Mouse (Mus musculus): Measurements from ENCODE around the gene Prtg. TPM values are rescaled to one million over a fixed set of nuclear protein-coding genes. Genes with fewer than 3 reads are reported as not detected.

Prtg gene
- total RNA-seq (2021), result 1 to 10 TPM; 3.0 to 3.1 TPM
- long read RNA-seq, full-length matches to known transcripts, result 1 of 5 reads
- long read RNA-seq, partial matches to known transcripts, result 2 of 5 reads
- long read RNA-seq, other reads (novel, unspliced or antisense), result 2 of 5 reads

- DNase-seq (ENCODE audit: low spot score in 2 of 2), result peak; percentile 3 to 39
Measured at GRCm38 (mm10) chr9:72806731-72807419, at the start of gene Prtg. Gene Prtg, plus strand, starts transcription at chr9:72806874.

DNA sequence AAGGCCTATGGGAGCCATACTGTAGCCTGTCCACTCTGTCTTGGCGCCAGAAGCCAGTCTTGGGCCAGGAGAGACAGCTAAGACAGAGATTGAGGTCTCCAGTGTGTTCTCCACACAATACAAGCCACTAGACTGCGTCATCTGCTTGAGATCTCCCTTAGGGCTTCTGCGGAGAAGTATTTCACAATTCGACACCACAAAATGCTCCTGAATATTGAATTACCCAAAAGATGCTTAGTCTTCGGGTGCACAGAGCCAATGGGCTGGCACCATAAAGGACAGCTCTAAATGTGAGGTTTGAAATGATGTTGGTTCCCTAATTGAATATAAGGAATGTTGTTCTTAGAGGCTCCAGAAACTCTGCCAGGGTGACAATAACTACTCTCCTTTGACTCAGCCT lies 49.5 kb upstream of the Prtg start:
- no peak for DNase-seq (ENCODE audit: low spot score in 2 of 2)

GRCm38 (mm10) chr9:72758705-72759131 lies 48.0 kb upstream of the Prtg start:
- DNase-seq (ENCODE audit: low spot score in 2 of 2), result peak in 1 of 2 experiments; percentile 71

GRCm38 (mm10) chr9:72763050-72763718 lies 43.5 kb upstream of the Prtg start:
- peak in 1 of 2 experiments; percentile 18 for DNase-seq (ENCODE audit: low spot score in 2 of 2)

DNA sequence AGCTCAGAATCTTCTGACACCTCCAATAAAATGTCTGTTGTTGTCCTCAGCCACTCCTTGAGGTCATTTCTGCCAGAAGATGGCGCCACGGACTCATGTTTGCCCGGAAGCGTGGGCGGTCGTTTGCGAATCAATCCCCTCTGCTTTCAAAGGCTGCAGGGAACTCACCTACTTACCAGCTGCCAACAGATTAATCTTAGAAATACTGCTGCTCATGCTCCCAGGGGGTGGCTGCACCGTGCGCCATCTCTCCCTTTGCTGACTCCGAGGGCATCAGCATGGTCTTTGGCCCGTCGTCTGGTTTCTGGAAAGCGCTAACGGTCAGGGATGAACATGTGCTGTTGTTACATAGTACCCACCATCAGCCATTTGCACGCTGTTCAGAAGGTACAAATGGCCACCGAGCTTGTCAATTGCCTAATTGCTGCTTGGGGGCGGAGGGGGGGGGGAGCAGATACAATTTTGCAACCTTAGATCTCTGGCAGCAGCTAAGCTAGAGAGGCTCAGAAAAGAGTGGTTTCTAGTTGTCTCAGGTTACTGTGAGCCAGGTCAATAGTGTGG lies 39.8 kb upstream of the Prtg start:
- DNase-seq (ENCODE audit: low spot score in 2 of 2), result peak; percentile 88 to 98

DNA sequence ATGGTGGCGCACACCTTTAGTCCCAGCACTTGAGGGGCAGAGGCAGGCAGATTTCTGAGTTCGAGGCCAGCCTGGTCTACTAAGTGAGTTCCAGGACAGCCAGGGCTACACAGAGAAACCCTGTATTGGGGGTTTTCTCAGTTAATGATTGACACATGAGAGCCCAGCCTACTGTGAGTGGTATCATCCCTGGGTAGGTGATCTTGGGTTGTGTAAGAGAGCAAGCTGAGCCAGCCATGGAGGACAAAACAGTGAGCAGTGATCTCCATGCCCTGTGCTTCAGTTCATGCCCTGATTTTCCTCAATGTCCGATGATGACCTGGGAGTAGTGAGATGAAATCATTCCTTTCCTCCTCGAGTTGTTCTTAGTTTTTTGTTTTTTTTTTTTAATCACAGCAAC lies 31.7 kb upstream of the Prtg start:
- DNase-seq (ENCODE audit: low spot score in 2 of 2), result no peak

DNA sequence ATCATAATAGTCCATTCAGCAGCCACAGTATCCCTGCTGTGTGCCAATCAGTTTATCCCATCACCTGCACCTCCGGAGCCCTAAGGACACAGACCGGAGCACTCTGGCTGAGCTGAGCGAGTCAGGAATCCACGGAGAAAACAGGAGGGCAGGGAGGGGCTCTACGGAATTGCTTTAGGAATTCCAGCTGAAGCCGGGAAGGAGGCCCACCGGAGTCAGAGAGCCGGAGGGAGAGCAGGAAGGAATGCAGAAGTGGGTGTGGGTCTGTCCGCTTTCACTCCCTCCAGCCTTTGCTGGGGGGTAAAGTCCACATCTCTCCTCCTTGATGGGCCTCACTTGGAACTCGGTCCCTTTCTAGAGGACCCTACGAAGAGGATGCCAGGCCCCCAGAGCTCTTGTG lies 27.7 kb upstream of the Prtg start:
- no peak for DNase-seq (ENCODE audit: low spot score in 2 of 2)

GRCm38 (mm10) chr9:72779733-72780132 lies 26.9 kb upstream of the Prtg start:
- no peak for DNase-seq (ENCODE audit: low spot score in 2 of 2)

DNA sequence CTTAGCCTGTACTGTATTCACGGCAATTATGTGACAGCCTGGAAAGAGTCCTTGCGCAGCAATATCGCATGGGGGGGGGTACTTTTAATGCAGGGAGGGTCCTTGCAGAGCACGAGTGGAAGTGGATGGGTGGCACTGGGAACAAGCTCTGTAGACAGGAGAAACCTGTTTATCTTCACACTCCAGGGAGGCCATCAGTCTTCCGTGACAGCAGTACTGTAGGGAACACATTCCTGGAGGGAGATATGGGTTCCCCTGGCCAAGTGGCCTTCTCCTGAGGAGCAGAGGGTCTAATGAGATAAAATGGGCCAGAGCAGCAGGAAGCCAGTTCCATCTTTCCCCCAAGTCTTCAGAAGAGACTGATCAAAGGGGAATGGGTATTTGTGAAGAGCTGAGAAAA lies 26.0 kb upstream of the Prtg start:
- no peak for DNase-seq (ENCODE audit: low spot score in 2 of 2)

DNA sequence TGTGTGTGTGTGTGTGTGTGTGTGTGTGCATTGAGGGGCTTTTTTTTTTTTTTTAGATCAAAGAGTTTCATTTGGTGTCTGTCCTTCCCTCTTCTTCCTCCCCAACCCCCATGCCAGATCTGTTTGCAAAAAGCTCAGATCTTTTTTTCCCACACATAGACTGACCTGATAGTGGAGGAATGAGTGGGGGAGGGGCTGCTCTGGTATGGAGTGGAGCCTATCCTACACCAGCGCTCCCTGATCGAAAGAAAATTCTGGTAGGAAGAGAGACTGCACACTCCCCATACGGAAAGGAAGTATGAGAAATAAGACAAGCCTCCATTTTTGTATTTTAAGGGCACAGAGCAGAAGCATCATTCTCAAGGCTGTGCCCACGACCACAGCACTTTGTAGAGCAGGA lies 25.2 kb upstream of the Prtg start:
- DNase-seq (ENCODE audit: low spot score in 2 of 2), result no peak

DNA sequence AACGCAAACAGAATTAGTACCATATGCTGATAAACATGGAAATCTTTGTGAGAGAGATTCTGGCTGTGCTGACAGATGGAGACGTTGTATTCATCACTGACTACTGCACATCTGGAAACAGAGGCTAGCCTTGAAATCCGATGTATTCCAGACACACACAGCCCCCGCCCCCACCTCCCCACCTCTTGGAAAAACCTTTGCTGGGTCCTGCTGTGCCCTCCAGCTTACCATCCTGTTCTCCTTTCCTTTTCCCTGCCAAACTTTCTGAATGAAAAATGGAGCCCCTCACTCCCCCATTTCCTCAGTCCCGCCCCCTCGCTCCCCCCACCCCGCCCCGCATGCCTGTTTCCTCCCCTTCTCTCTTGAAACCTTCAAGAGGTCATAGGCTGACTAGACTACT lies 24.6 kb upstream of the Prtg start:
- DNase-seq (ENCODE audit: low spot score in 2 of 2), result no peak

DNA sequence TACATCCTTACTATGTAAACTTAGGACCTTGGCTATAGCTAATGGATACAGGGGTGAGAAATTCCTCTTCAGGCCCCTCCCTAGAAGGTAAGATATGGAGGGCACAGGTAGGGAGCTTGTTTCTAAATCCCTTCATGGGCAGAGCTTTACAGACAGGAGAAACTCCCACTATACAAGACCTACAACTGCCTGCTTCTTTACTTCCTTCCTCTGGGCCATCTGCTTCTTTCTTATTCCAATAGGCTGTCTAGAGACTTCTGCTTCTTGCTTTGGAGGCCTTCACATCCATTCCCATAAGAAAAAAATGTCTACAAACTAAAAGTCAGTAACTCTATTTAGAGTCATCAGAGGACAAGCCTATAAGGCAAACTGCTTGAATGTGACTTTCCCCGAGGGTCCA lies 18.9 kb upstream of the Prtg start:
- DNase-seq (ENCODE audit: low spot score in 2 of 2), result no peak

DNA sequence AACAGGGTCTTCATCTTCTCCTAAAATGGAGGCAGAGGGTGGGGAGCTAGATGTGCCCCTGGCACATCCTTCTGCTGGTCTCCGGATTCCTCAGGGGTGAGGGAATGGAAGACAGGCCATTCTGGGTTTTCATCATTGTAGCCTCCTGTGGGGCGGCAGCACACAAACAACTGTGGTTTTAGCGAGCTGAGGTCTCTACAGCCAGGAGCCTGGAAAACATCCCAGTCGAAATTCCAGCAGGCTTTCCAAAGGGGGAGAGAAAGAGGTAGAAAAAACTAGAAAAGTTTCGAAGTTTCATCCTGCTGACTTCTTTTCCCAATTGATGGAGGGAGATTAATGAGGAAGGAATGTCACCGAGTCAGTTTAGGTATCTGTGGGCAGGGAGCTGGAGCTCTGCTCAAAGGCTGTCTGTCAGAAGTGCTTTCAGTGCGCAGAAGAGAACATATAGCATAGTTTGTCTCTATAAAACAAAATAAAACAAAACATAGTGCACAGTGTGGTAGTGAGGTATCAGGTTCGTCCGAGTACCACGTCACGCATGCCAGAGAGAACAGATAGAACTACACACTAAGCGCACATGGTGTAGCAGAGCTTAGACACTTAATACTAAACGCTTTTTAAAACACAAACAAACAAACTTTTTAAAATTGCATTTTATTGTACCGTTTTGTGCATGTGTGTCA lies 16.0 kb upstream of the Prtg start:
- no peak for DNase-seq (ENCODE audit: low spot score in 2 of 2)

DNA sequence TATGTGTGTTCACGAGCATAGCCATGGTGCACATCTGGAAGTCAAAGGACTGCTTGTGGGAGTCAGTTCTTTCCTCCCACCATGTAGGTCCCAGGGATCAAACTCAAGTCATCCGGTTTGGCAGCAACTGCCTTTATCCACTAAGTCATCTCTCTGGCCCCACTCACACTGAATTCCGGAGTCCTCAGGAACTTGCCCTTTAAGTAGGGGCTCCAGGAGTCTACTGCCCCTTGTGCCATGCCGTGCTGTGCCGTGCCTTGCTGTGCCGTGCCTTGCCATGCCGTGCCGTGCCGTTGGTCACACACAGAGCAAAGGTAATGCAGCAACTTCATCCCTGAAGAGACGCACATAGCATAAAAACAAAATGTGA lies 15.5 kb upstream of the Prtg start:
- DNase-seq (ENCODE audit: low spot score in 2 of 2), result no peak

- no peak for DNase-seq (ENCODE audit: low spot score in 2 of 2)
Measured at GRCm38 (mm10) chr9:72791681-72792080, 15.0 kb upstream of the Prtg start.

- peak; percentile 20 to 67 for DNase-seq (ENCODE audit: low spot score in 2 of 2)
Measured at GRCm38 (mm10) chr9:72795243-72795642, 11.4 kb upstream of the Prtg start.

DNA sequence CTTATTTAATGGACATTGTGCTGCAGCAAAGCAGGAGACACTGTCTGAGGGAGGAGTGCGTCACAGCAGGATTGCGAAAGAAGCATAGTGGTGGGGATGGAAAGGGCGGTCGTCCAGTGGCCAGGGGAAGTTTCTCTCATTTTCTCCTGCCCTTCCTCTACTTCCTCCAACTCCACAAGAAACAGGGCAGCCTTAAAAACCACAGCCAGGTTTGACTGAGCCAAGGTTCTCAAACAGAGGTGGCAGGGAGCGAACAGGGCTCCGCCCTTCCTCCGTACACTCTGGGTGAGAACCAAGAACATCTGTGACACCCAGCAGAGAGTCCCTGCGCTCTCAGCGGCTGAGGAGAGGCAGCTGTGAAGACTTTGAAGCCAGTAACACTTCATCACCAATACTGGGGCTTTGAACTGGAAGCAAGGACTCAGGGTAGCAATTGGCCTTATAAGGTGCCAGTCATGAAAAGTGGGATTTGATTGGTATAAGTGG lies 9.5 kb upstream of the Prtg start:
- DNase-seq (ENCODE audit: low spot score in 2 of 2), result no peak

GRCm38 (mm10) chr9:72803280-72803679 lies 3.4 kb upstream of the Prtg start:
- DNase-seq (ENCODE audit: low spot score in 2 of 2), result no peak

DNA sequence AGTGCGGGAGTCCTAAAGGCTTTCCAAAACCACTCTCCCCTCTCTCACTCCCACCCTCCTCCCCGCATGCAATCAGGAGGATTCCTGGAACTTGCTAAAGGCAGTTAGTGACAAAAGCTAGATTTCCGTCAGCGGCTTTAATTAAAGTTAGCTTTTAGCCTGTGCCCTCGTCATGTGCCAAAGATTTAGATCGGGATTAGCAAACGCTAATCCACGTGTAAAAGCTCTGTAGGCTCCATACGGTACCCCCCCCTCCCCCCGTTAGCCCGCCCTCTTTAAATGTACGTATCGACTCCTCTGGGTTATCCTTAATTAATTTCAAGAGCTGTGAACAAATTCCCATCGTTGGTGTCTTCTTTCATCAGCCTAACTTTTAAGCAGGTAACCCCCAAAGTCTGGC lies 528 bp upstream of the Prtg start:
- no peak for DNase-seq (ENCODE audit: low spot score in 2 of 2)

DNA sequence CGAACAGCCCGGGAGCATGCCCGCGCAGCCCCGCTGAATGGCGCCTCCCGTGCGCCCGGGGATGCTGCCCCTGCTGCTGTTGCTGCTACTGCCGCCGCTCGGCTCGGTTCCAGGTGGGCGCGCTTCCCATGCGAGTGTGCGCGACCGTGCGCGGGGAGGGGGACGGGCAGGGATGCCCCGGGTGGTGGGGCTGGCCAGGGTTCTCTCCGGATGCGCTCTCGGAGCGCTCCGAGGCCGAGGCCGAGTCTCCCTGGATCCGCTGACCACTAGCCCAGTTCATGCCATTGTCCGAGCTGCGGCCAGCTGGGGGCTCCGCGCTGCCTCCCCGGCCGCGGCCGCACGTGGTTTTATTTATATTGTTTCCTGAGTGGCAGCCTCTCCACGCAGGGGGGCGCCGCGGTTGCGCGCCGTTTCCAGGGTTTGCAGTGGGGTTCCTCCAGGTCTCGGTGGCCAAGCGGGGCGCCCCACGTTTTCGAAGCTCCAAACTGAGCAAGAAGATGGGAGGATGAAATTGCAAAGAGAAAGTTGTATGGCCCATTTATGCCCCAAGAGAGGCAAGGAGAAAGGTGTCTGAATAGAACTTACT lies 839 bp downstream of the Prtg start:
- peak; percentile 52 to 76 for DNase-seq (ENCODE audit: low spot score in 2 of 2)

DNA sequence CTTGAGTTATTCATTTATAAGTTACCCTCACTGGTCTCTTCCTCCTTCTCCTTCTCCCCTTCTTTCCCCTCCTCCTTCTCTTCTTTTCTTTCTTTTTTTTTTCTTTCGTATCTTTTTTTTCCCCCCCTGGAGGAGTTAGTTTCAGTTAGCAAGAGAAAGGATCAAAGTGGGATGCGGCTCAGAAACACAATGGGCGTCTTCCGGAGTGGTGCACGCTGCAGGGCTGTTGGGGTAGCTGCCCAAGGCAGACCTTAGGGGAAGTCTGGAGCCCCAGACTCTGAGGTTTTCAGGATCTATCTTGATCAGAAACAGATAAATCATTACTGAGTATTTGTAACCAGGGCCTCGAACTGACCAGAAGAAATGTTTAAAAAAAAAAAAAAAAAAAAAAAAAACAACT lies 1.5 kb downstream of the Prtg start:
- DNase-seq (ENCODE audit: low spot score in 2 of 2), result no peak

All from layer of hippocampus, adult 18-20 months (tissue).